Mouse (Mus musculus) bone marrow macrophage, adult 2 months (primary cell): ENCODE data around the gene Styx.

Source experiments
- CTCF ChIP-seq: IDR thresholded peaks from 2 replicates; pipeline ENCODE4 v1.5.1; 2012; ENCODE audit warnings: low read depth, mild to moderate bottlenecking, low read length, moderate library complexity
- POLR2A ChIP-seq: IDR thresholded peaks from 2 replicates; pipeline ENCODE4 v1.6.1; 2012; ENCODE audit warnings: mild to moderate bottlenecking, low read depth, low read length, borderline replicate concordance

DNA sequence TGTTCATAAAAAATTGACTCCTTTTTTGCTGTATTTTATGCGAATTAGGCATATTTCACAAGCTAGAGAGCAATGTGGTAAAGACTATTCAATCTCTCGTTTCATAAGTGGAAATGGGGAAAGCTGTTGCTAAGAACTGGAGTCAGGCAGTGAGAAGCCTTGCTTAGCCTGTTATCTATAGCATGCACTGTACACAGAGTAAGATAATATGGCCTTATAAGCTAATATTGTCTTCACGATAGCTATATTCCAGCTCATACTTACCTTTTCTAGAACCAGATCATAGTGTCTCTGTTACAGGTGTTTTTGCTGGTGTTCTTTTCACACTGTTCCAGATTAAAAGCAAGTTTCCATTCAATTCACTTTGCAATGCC is 31.7 kb upstream of the Styx start:
- no peak for TF ChIP-seq CTCF
- no peak for TF ChIP-seq POLR2A
